Mouse (Mus musculus) cortical plate, adult 2 months (tissue): ENCODE measurements at regions not wholly inside any gene's neighbourhood (a gene's known extent, or its start where the extent isn't known, plus 50 kb on each side); places are given as distances from the start of the nearest gene placed in this dataset.

Source experiments
- CTCF ChIP-seq: fragments of 200-500 bp; IDR thresholded peaks from 2 replicates; pipeline ENCODE4 v1.5.1; 2011; ENCODE audit warnings: mild to moderate bottlenecking, control low read depth, low read length; ENCODE audit not compliant: insufficient read depth; ENCODE audit errors: extremely low read depth
- POLR2A ChIP-seq: fragments of 200-500 bp; IDR thresholded peaks from 2 replicates; pipeline ENCODE4 v1.6.1; 2011; ENCODE audit warnings: mild to moderate bottlenecking, low read length, control low read depth; ENCODE audit not compliant: insufficient read depth; ENCODE audit errors: extremely low read depth

DNA sequence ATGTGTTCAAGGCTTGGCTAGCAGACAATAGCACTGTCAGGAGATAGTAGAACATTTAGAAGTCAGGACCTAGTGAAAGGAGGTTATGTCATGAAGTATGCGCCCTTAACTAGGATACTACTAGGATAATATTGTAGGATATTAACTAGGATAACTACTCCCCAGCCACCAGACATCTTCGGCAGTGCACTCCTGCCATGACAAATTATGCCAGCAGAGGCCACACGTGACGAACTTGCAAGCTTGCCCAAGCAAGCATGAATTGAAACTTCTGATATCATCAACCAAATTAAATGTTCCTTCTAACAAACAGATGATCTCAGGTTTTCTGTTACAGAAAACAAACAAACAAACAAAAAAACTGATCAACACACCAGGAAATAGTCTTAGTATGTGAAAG is 72.2 kb upstream of the Tnfsf11 start:
- no peak for TF ChIP-seq CTCF
- TF ChIP-seq POLR2A: no peak
